Mouse (Mus musculus) cortical plate, adult 2 months (tissue): ENCODE data around the gene Mcm2.

Experiments
- CTCF ChIP-seq: fragments of 200-500 bp; IDR thresholded peaks from 2 replicates; pipeline ENCODE4 v1.5.1; 2011; ENCODE audit warnings: mild to moderate bottlenecking, control low read depth, low read length; ENCODE audit not compliant: insufficient read depth; ENCODE audit errors: extremely low read depth
- POLR2A ChIP-seq: fragments of 200-500 bp; IDR thresholded peaks from 2 replicates; pipeline ENCODE4 v1.6.1; 2011; ENCODE audit warnings: mild to moderate bottlenecking, low read length, control low read depth; ENCODE audit not compliant: insufficient read depth; ENCODE audit errors: extremely low read depth

- TF ChIP-seq CTCF, result no peak
- no peak for TF ChIP-seq POLR2A
These were observed 14.4 kb upstream of the Mcm2 start for GRCm38 (mm10) chr6:88913022-88913421.
